Mouse (Mus musculus): ENCODE measurements at regions not wholly inside any gene's neighbourhood (a gene's known extent, or its start where the extent isn't known, plus 50 kb on each side); places are given as distances from the start of the nearest gene placed in this dataset.

DNA sequence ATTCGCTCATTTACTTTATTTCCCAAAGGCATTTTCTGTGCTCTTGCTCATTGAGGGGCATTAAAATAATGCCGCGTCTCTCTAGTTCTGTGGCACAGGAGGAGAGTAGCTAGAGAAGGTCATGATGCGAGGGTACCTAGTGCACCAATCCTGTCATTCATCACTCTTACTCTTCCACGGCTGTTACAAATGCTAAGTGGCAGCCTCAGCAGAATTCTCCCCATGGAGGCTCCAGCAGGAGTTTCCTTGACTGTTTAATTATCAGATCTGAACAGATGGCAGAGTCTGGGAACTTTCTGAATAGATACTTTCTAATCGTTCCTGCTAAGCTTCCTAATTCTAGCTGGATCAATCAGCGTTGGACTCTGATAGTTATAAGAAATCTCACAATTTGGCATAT lies 354.0 kb upstream of the Steap1 start:
- DNase-seq (ENCODE audit: low spot score in 2 of 2) = peak in 1 of 2 experiments; percentile 2
- intact Hi-C loops (cut with DNase I) = no loop called here
